Mouse (Mus musculus) brain, embryonic 14.5 days (tissue): Measurements from ENCODE around the gene Prkca.

Experiments used
- CTCF ChIP-seq: fragments of 200-500 bp; IDR thresholded peaks from 2 replicates; pipeline ENCODE4 v1.5.1; 2012; ENCODE audit warnings: inconsistent platforms, mild to moderate bottlenecking, moderate library complexity, borderline replicate concordance; ENCODE audit not compliant: insufficient read depth, insufficient read length; ENCODE audit errors: extremely low read depth
- POLR2A ChIP-seq: fragments of 200-500 bp; IDR thresholded peaks from 2 replicates; pipeline ENCODE4 v1.6.1; 2012; ENCODE audit warnings: mild to moderate bottlenecking, inconsistent platforms, borderline replicate concordance; ENCODE audit not compliant: poor library complexity, insufficient read depth, insufficient read length, severe bottlenecking; ENCODE audit errors: extremely low read depth

- TF ChIP-seq CTCF (no peak), POLR2A (no peak)
Measured at GRCm38 (mm10) chr11:107965449-107965848, 378.3 kb downstream of the Prkca start.
